In the genomic region with DNA sequence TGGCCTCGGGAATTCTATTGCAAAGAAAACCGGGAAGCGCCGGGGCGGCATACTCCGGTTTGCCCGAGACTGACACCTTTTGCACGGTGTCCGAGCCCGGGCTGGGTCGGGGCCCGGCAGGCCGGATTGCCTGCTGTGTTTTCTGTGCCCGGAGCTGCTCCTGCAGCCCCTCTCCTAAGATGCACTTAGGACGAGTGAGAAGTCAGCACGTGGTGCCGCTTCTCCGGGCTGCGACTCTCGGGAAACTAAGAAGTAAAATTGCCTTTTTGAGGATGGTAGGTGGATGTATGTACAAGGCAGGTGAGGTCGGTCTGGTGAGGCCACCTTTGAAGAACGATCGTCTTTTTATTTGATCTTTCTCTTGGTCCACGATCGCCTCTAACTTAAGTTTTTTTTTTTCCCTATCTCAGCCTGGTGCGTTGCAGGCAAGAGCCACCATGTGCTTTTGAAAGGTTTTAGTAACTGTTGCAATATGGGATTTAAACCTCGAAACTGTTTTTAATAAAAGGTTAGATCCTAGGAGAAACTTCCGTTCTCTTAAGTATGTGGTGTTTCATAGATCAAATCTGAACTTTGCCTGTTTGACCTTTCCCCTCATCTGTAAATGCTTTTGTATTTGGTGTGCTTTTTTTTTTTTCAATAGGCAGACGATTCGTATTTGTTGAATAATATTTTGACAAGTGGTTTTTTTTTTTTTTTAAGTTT, we compare ENCODE assay signal across 8 mouse cellular contexts. TPM values are rescaled to one million over a fixed set of nuclear protein-coding genes. Genes with fewer than 3 reads are reported as not detected.
DNase-seq lines count a peak whose midpoint lies in the region; ATAC-seq and TF ChIP-seq lines count a peak whose summit lies in the region.

No protein-coding gene starts in this region.

- H3K27ac ChIP-seq in intestine, embryonic 16.5 days (ENCODE audit: low read length): peak overlapping the region; percentile 93
- H3K27ac ChIP-seq in olfactory bulb, adult 2 months (ENCODE audit: insufficient read depth, low read depth, low read length): peak overlapping the region; percentile 16; the same call in 1 of the 2 replicates

- peak overlapping the region; percentile 100 for H3K4me3 ChIP-seq in lung, adult 2 months (replicated peaks; ENCODE audit: extremely low read depth, low read depth, low read length)
- H3K4me3 ChIP-seq in intestine, embryonic 16.5 days (ENCODE audit: low read length): peak overlapping the region; percentile 80
- peak overlapping the region; percentile 94 for H3K4me3 ChIP-seq in olfactory bulb, adult 2 months (ENCODE audit: insufficient read depth, low read depth, low read length)

- H3K4me2 ChIP-seq in intestine, embryonic 16.5 days (ENCODE audit: low read depth, low read length): peak overlapping the region; percentile 90

- H3K9ac ChIP-seq in intestine, embryonic 16.5 days (ENCODE audit: low read depth, low read length): peak overlapping the region; percentile 92

- peaks cover 17% of the 10 kb centered on the region for H3K4me1 ChIP-seq in lung, adult 2 months (ENCODE audit: control insufficient read depth, insufficient read depth, low read length)
- peaks cover 39% of the 10 kb centered on the region for H3K4me1 ChIP-seq in intestine, embryonic 16.5 days (ENCODE audit: control insufficient read depth, insufficient read depth, low read length)
- H3K4me1 ChIP-seq in olfactory bulb, adult 2 months (ENCODE audit: control insufficient read depth, insufficient read depth, low read length): peaks cover 15% of the 10 kb centered on the region

- WGBS in lung, adult 2 months: 4% methylated on average over 30 of the region's 30 CpGs
- WGBS in intestine, embryonic 16.5 days: under 1% methylated on average over 30 of the region's 30 CpGs
- WGBS in olfactory bulb, adult 2 months: 2% methylated on average over 30 of the region's 30 CpGs

- peak; percentile 57 for ATAC-seq in intestine, embryonic 16.5 days

- DNase-seq in lung, adult 2 months: no peak
- no peak for DNase-seq in lung, postnatal 36 days
- peak; percentile 61 for DNase-seq in embryo, embryonic 11 days
- no peak for DNase-seq in adrenal gland, postnatal 14 days
- DNase-seq in layer of hippocampus, adult 8-10 months (ENCODE audit: low spot score in 2 of 2): no peak
- no peak for DNase-seq in urinary bladder, postnatal 25 days (ENCODE audit: low spot score)

- no peak for TF ChIP-seq POLR2A in lung, adult 2 months (IDR thresholded peaks at IDR 0.05; ENCODE audit: borderline replicate concordance, extremely low read depth, low read depth, low read length)
- no peak for TF ChIP-seq POLR2A in olfactory bulb, adult 2 months (IDR thresholded peaks at IDR 0.05; ENCODE audit: insufficient read depth, low read depth, low read length)

- H3K27me3 ChIP-seq in intestine, embryonic 16.5 days (replicated peaks; ENCODE audit: control insufficient read depth, insufficient read depth, low read length): no peaks in the 10 kb centered on the region

- no peaks in the 10 kb centered on the region for H3K9me3 ChIP-seq in intestine, embryonic 16.5 days (ENCODE audit: control insufficient read depth, low read length)

- no peaks in the 10 kb centered on the region for H3K36me3 ChIP-seq in intestine, embryonic 16.5 days (ENCODE audit: control insufficient read depth, insufficient read depth, low read length)

- no peak for TF ChIP-seq CTCF in lung, adult 2 months (IDR thresholded peaks at IDR 0.05; ENCODE audit: insufficient read depth, low read length)
- no peak for TF ChIP-seq CTCF in olfactory bulb, adult 2 months (IDR thresholded peaks at IDR 0.05; ENCODE audit: insufficient read depth, low read depth, low read length)

RNA-seq across cellular contexts. Expression of a gene that starts 0.8 kb away (rescaled TPM):
- polyA plus RNA-seq in lung, adult 2 months (2012; rRNA removed): 58.5 and 67.8 TPM in 2 replicates
- 5.8 and 7.1 TPM in 2 replicates for polyA plus RNA-seq in intestine, embryonic 16.5 days (2015; fragmentation: Nextera tagmentation; extraction: Ambion mirVana)
- not detected in 2 replicates for polyA plus RNA-seq in olfactory bulb, adult 2 months (2012; ENCODE audit: insufficient read depth, insufficient read length, low replicate concordance, missing spikeins)
- 4.6 and 17.6 TPM in 2 replicates for total RNA-seq in adrenal gland, postnatal 14 days (2021)
- total RNA-seq in layer of hippocampus, adult 8-10 months (2022): 10 to 100 TPM in 1 of 4 experiments, 1 to 10 TPM in 2, under 1 TPM in 1; 0.17 to 15.1 (median 6.6) TPM

RNA-seq across cellular contexts. Expression of a gene that starts 1.2 kb away (rescaled TPM):
- 70.9 and 78.1 TPM in 2 replicates for polyA plus RNA-seq in lung, adult 2 months (2012; rRNA removed)
- 124 and 125 TPM in 2 replicates for polyA plus RNA-seq in intestine, embryonic 16.5 days (2015; fragmentation: Nextera tagmentation; extraction: Ambion mirVana)
- polyA plus RNA-seq in olfactory bulb, adult 2 months (2012; ENCODE audit: insufficient read depth, insufficient read length, low replicate concordance, missing spikeins): not detected in 2 replicates
- 103 and 109 TPM in 2 replicates for total RNA-seq in adrenal gland, postnatal 14 days (2021)
- 10 to 100 TPM; 82.7 to 98.6 (median 89.4) TPM for total RNA-seq in layer of hippocampus, adult 8-10 months (2022)

RNA-seq across cellular contexts. Expression of a gene that starts 49.3 kb away (rescaled TPM):
- polyA plus RNA-seq in lung, adult 2 months (2012; rRNA removed): 28.9 and 47.8 TPM in 2 replicates
- polyA plus RNA-seq in intestine, embryonic 16.5 days (2015; fragmentation: Nextera tagmentation; extraction: Ambion mirVana): 11.5 and 12.2 TPM in 2 replicates
- polyA plus RNA-seq in olfactory bulb, adult 2 months (2012; ENCODE audit: insufficient read depth, insufficient read length, low replicate concordance, missing spikeins): not detected in 2 replicates
- 6.6 and 10.0 TPM in 2 replicates for total RNA-seq in adrenal gland, postnatal 14 days (2021)
- 1 to 10 TPM; 7.0 to 9.4 (median 7.3) TPM for total RNA-seq in layer of hippocampus, adult 8-10 months (2022)

Comparison
In these comparisons a context has a peak if more than half of its experiments do, and no peak if none do; other contexts are left out.
1. RNA of a gene that starts 1.2 kb away (polyA plus RNA-seq): 124 to 125 TPM in intestine, embryonic 16.5 days and 70.9 to 78.1 TPM in lung, adult 2 months; not detected in olfactory bulb, adult 2 months; every median in the first group is over 10 times any median in the second.
2. RNA of a gene that starts 49.3 kb away (polyA plus RNA-seq): 28.9 to 47.8 TPM in lung, adult 2 months and 11.5 to 12.2 TPM in intestine, embryonic 16.5 days; not detected in olfactory bulb, adult 2 months; every median in the first group is over 10 times any median in the second.
3. Peak in every context shown above with its lines, with median percentiles within 50 percentile points of each other: H3K4me3 ChIP-seq.